Mouse (Mus musculus) bone marrow macrophage, adult 2 months (primary cell): ENCODE results near the gene Peli2. TPM values are rescaled to one million over a fixed set of nuclear protein-coding genes. Genes with fewer than 3 reads are reported as not detected.

ENCODE experiments used
- H3K27ac ChIP-seq: 2 replicates; pipeline ENCODE4 v1.5.1; 2012; ENCODE audit warnings: low read depth, low read length; ENCODE audit not compliant: insufficient read depth
- H3K4me1 ChIP-seq: 2 replicates; pipeline ENCODE4 v1.6.1; 2012; ENCODE audit warnings: low read length; ENCODE audit not compliant: control insufficient read depth, insufficient read depth
- H3K4me3 ChIP-seq: 2 replicates; pipeline ENCODE4 v1.5.1; 2012; ENCODE audit warnings: mild to moderate bottlenecking, low read length, moderate library complexity; ENCODE audit not compliant: insufficient read depth
- CTCF ChIP-seq: IDR thresholded peaks from 2 replicates; pipeline ENCODE4 v1.5.1; 2012; ENCODE audit warnings: low read depth, mild to moderate bottlenecking, low read length, moderate library complexity
- POLR2A ChIP-seq: IDR thresholded peaks from 2 replicates; pipeline ENCODE4 v1.6.1; 2012; ENCODE audit warnings: mild to moderate bottlenecking, low read depth, low read length, borderline replicate concordance
- polyA plus RNA-seq: library from polyadenylated mRNA; stranded (reverse); fragments of >200 nt; gene quantifications from 2 replicates; pipeline ENCODE4 v1.2.4, GENCODE M21; 2012; ENCODE audit not compliant: missing spikeins, insufficient read depth, insufficient read length

The Peli2 gene
- polyA plus RNA-seq, 1 experiment, result 26.3 TPM

GRCm38 (mm10) chr14:48125971-48126370 lies 5.3 kb downstream of the Peli2 start:
- TF ChIP-seq POLR2A (no peak), CTCF (no peak)
- Histone ChIP-seq H3K27ac (no peak overlapping the region), H3K4me3 (no peak overlapping the region), H3K4me1 (peaks cover 42% of the 10 kb centered on the region)

- H3K27ac ChIP-seq, result no peak overlapping the region
- no peak for TF ChIP-seq POLR2A
- no peak for TF ChIP-seq CTCF
- peaks cover 46% of the 10 kb centered on the region for H3K4me1 ChIP-seq
- no peak overlapping the region for H3K4me3 ChIP-seq
Observed at GRCm38 (mm10) chr14:48126931-48127330, 6.3 kb downstream of the Peli2 start.

GRCm38 (mm10) chr14:48127609-48128185 lies 7.1 kb downstream of the Peli2 start:
- TF ChIP-seq POLR2A (no peak), CTCF (no peak)
- H3K4me3 ChIP-seq, result no peak overlapping the region
- H3K27ac ChIP-seq, result no peak overlapping the region
- peaks cover 48% of the 10 kb centered on the region for H3K4me1 ChIP-seq

GRCm38 (mm10) chr14:48128701-48129100 lies 8.1 kb downstream of the Peli2 start:
- no peak overlapping the region for H3K27ac ChIP-seq
- peaks cover 53% of the 10 kb centered on the region for H3K4me1 ChIP-seq
- H3K4me3 ChIP-seq, result no peak overlapping the region
- TF ChIP-seq POLR2A, result no peak
- TF ChIP-seq CTCF, result no peak

- TF ChIP-seq POLR2A, result no peak
- no peak for TF ChIP-seq CTCF
- H3K27ac ChIP-seq, result peak overlapping the region; percentile 30
- H3K4me1 ChIP-seq, result peaks cover 50% of the 10 kb centered on the region
- H3K4me3 ChIP-seq, result no peak overlapping the region
Observed at GRCm38 (mm10) chr14:48130021-48130420, 9.4 kb downstream of the Peli2 start.

GRCm38 (mm10) chr14:48130761-48131575 lies 10.3 kb downstream of the Peli2 start:
- TF ChIP-seq POLR2A, result no peak
- TF ChIP-seq CTCF, result no peak
- peak overlapping the region; percentile 97 for H3K27ac ChIP-seq
- peak overlapping the region; percentile 27 for H3K4me3 ChIP-seq
- H3K4me1 ChIP-seq, result peaks cover 56% of the 10 kb centered on the region

GRCm38 (mm10) chr14:48131576-48131922 lies 10.9 kb downstream of the Peli2 start:
- Histone ChIP-seq H3K4me1 (peaks cover 57% of the 10 kb centered on the region), H3K27ac (peak overlapping the region; percentile 97), H3K4me3 (peak overlapping the region; percentile 27)
- no peak for TF ChIP-seq CTCF
- TF ChIP-seq POLR2A, result no peak

GRCm38 (mm10) chr14:48132241-48132640 lies 11.6 kb downstream of the Peli2 start:
- H3K27ac ChIP-seq, result peak overlapping the region; percentile 97
- TF ChIP-seq CTCF (no peak), POLR2A (no peak)

GRCm38 (mm10) chr14:48132865-48133802 lies 12.5 kb downstream of the Peli2 start:
- peaks cover 70% of the 10 kb centered on the region for H3K4me1 ChIP-seq
- H3K27ac ChIP-seq, result no peak overlapping the region; the same call in 1 of the 2 replicates
- no peak for TF ChIP-seq POLR2A
- TF ChIP-seq CTCF, result no peak
- peak overlapping the region; percentile 43 for H3K4me3 ChIP-seq

More at GRCm38 (mm10) chr14:48132241-48132640, 11.6 kb downstream of the Peli2 start:
- no peak overlapping the region for H3K4me3 ChIP-seq
- H3K4me1 ChIP-seq, result peaks cover 64% of the 10 kb centered on the region
